In the genomic region with DNA sequence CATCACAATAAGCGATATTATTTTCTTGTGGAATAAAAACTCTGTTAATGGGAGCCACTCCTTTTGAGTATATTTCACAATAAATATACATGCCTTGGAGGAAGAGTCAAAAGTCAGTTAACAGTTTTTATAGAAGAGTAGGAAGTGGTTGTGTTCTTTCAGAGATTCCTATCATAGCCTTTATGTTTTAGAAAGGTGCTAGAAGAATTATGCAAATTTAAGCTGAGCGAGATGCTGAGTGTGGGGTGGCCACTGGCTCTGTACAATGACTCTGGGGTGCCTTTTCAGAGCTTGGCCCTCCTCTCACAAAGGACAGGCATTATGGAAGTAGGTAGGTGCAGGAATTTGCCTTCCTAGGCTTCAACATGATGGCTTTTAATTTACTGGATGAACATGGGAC, we compare ENCODE assay signal across 10 mouse cellular contexts. TPM values are rescaled to one million over a fixed set of nuclear protein-coding genes. Genes with fewer than 3 reads are reported as not detected.
"Had no signal": no experiment of that assay in that cellular context is flagged by ENCODE, and none has a peak within 500 bp of the region (broad histone marks: within the 10 kb centered on the region; RNA-seq: fewer than 3 reads in every experiment).

No protein-coding gene starts in this region.

RNA-seq across cellular contexts. Expression of a gene that starts 7.8 kb away (rescaled TPM):
- polyA plus RNA-seq: midbrain, embryonic 12.5 days; midbrain, embryonic 14.5 days; midbrain, embryonic 16.5 days; neural tube, embryonic 12.5 days had no signal

RNA-seq across cellular contexts. Expression of a gene that starts 28.1 kb away (rescaled TPM):
- polyA plus RNA-seq: myocyte had no signal

RNA-seq across cellular contexts. Expression of a gene that starts 58.6 kb away (rescaled TPM):
- polyA plus RNA-seq: lung, embryonic 14.5 days; lung, embryonic 16.5 days; midbrain, embryonic 10.5 days; midbrain, embryonic 12.5 days; midbrain, embryonic 14.5 days; midbrain, embryonic 16.5 days; myocyte; neural tube, embryonic 12.5 days; neural tube, embryonic 14.5 days; stomach, embryonic 15.5 days had no signal
